Mouse (Mus musculus): ENCODE data around the gene Snrpb2.

Gene Snrpb2

DNA sequence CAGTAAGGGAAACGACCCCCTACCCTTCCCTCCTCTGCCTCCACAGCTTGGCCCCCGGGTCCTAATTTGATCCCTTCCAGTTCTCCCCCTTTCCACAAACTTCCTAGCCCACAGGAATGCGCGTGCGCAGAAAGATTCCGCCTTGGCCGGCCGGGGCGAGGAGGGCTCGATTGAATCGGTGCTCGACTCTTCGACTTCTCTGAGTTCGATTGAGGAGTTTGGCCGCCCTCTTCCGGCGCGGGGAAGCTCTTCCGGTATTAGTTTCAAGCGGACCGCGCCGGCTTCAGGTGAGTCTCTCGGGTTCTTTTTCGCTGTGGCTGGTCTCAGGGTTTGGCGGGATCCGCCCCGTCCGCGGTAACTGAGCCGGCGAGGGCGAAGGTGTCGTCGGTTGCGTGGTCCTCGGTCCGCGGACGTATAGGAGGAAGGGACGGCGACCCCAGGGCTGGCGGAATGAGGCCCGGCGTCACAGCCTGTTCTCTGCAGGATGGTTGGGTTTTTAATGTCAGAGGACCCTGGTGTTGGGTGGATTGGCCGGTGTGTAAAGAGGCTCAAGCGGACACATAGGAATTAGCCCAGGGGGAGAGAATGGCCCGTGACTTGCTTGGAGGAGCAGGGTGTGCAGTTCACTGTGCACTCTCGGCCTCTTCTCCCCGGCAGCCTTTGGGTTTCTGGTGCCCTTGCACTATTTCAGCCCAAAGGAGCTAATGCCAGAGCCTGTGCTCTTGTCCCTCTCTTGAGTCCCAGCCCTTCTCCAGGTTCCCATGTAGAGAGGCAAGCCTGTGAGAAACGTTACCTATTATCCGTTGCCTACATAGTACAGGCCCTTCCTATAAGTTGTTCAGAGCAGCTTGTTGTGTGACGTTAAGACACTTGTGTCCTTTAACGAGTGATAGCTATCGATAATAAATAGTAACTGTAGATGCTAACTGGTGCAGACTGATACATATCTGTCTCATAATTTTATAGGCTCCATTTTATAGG is at the start of gene Snrpb2:
Gene Snrpb2 (plus strand): TSS at position 228 of the 981 bp plus-strand sequence.
- in situ Hi-C loops (cut with MboI, MseI) = no loop called here

DNA sequence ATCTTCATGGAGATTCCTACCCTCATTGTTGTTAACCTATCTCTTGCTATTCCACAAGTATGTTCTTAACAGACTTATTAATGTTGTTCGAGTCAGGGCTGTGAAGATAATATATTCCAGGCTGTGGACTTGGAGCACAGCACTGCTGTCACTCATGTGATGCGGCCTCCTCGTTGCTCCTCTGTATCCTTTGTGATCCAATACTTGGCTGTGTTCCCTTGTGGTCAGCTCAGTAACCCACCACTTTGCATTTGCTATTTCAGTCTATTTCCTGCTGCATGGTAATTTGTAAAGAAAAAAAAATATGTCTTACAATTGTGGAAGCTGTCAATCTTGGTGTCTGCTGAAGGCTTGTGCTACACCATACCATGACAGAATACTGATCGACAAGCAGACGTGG is 49.8 kb upstream of the Snrpb2 start:
- in situ Hi-C loops (cut with MboI, MseI) = no loop called here

DNA sequence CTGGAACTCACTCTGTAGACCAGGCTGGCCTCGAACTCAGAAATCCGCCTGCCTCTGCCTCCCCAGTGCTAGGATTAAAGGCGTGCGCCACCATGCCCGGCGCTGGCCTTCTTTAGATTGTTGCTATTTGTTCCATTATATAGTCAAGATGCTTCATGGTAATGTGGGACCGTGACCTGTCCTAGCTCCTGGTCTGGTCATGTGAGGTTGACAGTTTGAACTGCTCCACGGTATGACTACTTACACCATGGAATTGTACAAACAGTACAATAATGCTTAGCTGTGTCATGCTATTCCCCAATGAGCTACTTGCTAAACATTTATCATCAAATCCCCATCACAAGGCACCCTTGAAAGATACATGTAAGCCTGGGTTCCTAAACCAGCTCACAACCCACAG is 44.8 kb upstream of the Snrpb2 start:
- in situ Hi-C loops (cut with MboI, MseI) = no loop called here

DNA sequence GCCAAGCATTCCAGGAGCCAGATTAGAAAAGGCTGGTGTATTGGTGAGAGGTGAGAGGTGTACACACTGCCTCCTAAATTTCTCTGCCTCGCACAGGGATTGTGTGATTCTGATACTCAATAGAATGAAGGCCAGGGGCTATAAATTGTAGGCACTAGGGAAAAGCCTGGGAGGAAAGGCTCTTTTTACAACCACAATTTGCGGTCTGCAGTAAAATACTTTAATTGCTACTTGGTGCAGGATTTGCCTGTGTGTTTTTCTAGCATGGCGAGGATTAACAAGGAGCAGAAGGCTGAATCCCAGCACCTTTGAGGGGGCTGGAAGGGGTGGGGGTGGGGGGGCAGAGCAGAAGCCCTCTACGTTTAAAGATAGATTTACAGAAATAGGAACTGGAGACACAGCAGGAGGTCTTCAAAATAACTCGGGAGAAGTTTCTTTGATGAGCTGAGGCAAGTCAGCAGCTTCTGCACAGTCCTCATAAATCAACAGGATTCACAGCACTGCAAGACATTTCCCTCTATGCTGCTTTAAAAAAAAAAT is 44.2 kb upstream of the Snrpb2 start:
- in situ Hi-C loops (cut with MboI, MseI) = no loop called here

DNA sequence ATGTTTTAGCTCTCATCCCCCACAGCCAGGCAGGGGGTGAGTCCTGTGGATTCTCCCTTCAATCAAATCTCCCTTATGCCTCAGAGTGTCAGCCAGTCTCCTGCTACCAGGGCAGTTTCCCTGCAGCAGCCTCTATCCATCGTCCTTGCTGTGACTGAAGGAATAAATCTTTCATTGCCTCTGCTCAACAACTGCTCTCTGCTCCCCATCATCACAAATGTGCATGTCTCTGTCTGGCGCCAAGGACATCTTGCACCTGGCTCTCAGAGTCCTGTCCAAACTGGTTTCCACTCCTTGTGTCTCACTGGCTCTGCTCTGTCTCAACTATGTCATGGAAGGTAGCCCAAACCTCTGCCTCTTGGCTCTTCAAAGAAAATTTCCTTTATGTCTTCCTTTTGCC is 43.1 kb upstream of the Snrpb2 start:
- in situ Hi-C loops (cut with MboI, MseI) = no loop called here

DNA sequence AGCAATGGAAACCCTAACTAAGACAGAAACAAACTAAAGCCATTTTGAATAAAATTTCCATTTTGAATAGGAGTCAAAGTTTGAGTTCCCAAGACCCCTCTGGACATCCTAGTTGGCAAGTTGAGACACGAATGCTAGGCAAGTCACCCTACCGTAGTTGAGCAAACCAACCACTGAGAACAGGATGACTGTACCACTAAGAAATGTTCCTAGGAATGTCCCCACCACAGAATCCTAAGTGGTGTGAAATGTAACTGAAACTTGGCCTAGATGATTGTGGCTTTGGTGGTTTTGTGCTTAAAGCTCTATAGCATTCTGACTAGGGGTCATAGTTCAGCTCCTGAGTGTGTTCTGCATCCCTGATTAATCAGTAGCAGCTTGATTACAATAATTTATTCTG is 39.5 kb upstream of the Snrpb2 start:
- in situ Hi-C loops (cut with MboI, MseI) = no loop called here

DNA sequence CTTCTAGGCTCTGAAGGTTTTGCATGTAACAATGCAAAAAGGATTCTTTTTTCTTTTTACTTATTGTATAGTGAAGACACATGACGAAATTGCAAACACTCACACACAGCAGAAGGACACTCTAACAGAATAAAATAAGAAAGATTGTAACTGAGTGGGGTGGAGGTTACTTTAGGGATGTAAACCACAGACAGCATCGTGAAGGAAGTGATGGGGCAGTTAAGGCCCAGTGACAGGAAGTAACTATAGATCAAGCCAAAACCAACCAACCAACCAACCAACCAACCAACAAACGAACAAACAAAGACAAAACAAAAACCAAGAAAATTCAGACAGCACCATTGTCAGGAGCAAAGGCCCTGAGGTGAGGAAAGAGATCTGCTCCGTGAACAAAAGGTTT is 38.6 kb upstream of the Snrpb2 start:
- in situ Hi-C loops (cut with MboI, MseI) = no loop called here

DNA sequence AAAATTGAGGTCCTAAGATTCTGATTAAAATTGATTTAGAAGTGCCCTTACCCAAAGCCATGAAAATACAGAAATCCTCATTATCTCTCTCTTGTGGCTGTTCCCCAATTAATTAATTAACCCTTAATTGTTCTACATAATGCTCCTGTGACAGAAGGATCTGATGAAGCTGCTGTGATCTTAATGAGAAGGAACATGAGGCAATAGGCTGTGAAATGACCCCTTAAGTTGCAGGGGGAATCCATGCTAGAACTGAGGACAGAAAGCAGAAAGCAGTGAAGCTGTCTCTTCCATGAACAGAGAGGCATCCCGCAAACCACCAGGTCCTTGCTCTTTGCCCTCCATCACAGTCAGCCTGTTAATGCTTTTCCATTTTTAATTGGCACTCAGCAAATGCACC is 31.6 kb upstream of the Snrpb2 start:
- in situ Hi-C loops (cut with MboI, MseI) = loop anchor here (10.0 kb wide), 1 partner anchor 614 kb away; no protein-coding TSS in a partner anchor

DNA sequence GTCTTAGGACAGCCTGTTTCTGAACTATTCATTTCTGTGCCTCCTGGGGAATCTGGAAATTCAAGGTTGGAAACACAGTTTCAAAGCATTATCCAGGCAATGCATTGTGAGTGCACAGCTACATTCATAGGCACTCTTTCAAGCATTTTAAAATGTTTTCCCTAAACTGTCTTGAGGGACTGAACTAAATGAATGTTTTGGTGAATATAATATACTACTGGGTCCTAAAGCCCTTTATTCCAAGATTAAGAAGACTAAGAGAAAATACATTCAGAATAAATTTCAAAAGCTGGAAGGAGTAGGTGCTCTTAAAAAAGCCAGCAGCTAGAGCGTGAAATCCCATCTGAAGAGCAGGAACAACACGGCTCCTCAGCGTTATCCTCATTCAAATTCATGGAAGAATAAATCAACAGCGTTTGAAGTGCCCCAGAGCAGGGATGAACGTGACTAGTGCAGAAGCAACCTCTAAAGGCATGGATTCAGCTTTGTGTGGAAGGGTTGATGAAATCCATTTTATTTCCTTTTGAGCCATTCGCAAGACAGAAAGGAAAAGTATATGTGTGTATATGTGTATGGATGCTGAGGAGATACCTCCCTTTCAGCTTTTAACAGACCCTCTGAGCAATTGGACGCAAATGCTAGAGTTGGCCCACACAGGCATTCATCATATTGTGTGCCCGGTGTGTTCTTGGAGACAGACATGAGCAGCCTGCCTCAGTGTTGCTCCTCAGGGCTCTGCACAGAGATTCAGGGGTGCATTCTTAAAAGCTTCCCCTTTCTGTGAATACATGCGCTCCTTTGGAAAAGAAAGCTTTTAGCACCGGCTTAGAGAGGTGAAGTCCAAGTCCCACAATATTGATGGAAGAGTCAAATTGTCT is 30.2 kb upstream of the Snrpb2 start:
- in situ Hi-C loops (cut with MboI, MseI) = loop anchor here (10.0 kb wide), 1 partner anchor 612 kb away; no protein-coding TSS in a partner anchor

DNA sequence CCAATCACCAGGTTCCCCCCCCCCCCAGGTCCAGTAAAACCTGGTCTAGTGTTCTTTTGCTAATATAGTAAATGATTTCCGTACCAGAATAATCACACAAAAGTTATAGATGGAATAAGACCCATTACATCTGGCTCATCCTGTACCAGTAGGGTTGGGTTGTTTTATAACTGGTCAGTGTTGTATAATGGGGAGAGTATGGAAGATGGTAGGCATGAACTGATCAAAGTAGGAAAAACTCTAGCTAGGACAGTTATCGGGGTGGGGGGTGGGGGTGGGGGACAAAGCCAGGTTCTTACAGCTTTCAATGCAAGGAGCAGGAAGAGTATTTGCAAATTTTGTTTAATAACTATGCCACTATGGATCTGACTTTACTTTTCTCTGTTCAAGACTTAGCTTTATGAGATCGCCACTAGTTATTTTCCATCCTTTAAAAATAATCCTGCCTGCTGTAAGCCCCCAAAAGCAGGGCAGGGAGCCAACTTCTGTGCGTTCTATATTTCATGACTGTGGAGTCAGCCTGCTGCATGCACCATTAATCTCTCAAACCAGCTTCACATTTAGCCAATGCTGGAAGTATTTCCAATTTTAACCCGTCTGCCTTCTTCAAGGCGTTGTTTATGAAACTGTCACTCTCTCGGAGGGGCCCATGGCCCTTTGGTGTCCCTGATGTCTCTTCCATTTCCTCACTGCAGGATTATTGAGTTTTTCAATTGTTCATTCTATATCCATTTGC is 28.3 kb upstream of the Snrpb2 start:
- in situ Hi-C loops (cut with MboI, MseI) = loop anchor here (10.0 kb wide), 1 partner anchor 610 kb away; no protein-coding TSS in a partner anchor

DNA sequence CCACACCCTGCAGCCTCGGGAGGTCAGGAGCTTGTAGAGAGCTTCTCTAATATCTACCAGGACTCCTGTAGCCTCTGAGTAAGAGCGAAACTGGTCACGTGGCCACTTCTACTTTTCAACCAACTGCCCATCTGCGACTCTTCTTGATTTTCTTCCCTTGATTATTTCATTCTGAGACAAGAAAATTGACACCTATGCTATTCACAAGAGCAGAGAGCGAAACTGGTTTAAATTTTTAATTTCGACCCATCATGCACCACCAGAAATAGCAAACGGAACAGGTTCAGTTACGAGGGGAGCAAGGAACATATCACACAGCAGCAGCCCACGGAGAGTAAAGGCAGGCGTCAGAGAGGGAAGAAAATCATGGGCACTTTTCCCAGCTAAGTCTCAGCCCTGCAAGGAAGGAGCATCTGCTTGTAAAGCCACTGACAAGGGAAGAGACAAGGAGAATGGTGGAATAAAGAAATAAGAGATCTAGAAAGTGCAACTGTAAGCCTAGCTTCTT is 27.7 kb upstream of the Snrpb2 start:
- in situ Hi-C loops (cut with MboI, MseI) = loop anchor here (10.0 kb wide), 1 partner anchor 610 kb away; no protein-coding TSS in a partner anchor

DNA sequence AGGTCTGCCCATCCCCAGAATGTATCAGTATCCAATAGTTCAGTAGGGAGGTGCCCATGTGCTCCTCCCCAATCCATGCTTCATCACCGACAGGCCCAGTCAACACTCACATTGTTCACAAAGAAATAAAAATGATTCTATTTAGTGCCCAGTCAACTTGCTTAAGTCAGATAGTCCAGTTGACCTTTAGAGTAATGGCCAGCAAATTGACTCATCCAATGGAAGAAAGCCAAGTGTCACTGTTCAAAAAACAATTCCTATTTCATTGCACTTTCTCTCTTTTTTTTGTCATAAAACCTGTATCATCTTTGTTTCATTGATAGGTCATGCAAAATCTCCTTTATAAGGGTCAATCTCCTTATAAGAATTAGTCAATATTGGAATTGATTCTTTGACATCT is 21.2 kb upstream of the Snrpb2 start:
- in situ Hi-C loops (cut with MboI, MseI) = no loop called here

DNA sequence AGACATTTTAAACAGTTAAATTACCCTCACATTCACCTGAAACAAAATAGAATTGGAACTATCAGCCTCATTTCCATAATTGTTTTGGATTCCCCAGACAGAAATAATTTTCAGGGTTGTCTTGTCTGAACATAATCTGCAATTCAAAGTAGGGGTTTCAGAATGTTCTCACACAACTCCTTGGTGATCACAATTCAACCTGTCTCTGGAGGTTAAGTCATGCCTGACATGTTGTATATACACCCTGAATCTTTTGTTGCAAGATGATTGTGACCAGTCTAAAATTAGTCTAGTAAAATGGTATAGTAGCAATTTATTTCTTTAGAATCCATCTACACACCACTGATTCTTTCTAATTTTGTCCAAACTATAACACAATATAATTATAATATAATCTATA is 7.6 kb upstream of the Snrpb2 start:
- in situ Hi-C loops (cut with MboI, MseI) = no loop called here

DNA sequence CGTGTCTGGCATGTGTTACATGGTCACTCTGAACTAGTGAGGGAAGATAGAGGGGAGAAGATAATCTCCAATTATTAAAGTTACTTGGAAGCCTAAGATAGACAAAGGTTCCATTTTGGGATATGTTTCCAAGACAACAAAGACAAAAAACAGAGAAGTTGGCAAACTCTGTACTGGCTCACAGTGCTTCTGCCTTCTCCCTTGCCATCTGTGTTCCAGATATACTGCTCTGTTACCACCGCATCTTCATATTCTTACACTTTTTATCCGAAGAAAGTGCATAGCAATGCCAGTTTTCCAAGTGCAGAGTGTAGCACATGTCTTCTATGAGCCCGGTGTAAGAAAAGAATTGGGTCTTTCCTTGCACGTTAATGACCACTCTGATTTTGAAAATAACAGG is 6.1 kb upstream of the Snrpb2 start:
- in situ Hi-C loops (cut with MboI, MseI) = no loop called here

DNA sequence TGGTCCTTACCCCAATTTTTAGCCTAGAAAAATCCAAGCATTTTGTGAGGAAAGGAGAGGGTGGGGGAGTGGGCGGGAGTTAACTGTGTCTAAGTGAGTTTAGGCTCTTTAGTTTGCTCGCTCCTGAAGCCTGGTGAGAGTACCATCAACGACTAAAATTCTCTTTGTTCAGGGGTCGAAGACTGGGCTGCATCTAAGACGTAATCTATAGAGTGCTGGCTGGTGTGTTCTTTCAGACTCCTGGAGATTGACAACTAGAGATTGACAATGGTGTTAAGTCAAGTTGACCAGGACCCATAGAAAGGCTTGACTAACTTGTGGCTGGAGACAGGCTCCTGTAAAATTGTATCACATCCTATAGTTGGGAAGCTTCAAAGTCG is 417 bp upstream of the Snrpb2 start:
- in situ Hi-C loops (cut with MboI, MseI) = no loop called here

DNA sequence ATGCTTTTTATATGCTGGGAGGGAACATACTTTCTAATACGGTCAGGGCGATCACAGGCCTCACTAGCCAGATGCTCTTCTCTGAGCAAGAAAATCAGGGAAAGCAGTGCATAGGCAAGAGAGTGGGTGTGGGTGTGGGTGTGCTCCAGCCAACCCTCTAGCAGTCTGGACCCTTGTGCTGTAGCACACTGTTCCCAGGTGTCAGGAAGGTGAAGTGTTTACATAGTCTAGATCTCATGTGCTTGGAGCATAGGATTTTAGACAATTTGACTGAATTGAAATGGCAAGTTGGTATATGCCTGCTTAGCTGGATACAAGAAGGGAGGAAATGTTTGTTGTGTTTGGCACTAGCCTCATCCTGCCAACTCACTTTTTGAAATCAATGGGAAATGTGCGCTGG is 3.1 kb downstream of the Snrpb2 start:
- in situ Hi-C loops (cut with MboI, MseI) = loop anchor here (5.0 kb wide), 1 partner anchor 159 kb away; no protein-coding TSS in a partner anchor

DNA sequence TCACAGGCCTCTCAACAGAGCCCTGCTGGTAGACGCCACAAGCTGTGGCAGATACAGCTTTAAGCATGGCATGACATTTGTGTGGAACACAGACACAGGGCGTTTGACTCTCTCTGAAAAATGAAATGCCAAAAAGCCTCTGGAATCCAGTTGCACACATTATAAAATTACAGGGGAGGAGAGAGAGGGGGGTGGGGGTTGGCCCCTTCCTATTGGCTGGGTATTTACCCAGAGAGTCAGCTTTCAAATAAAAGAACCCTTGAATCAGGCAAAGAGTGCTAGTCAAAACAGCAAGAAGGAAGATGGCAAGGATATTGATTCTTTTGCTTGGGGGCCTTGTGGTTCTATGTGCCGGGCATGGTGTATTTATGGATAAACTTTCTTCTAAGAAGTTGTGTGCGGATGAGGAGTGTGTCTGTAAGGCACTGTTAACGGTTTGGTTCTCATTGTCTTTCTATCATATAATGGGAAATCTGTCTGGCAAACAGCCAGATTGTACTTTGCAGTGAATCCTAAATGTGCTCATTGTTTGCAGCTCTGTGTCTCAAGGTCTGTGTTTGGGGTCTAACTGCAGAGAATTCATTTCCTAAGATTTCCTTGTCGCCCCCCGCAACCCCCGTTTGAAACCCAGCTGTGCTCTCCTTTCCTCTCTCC is 15.5 kb downstream of the Snrpb2 start, which contains the start of gene Otor:
Gene Otor (plus strand): TSS at position 276 of the 654 bp plus-strand sequence.
- in situ Hi-C loops (cut with MboI, MseI) = no loop called here

DNA sequence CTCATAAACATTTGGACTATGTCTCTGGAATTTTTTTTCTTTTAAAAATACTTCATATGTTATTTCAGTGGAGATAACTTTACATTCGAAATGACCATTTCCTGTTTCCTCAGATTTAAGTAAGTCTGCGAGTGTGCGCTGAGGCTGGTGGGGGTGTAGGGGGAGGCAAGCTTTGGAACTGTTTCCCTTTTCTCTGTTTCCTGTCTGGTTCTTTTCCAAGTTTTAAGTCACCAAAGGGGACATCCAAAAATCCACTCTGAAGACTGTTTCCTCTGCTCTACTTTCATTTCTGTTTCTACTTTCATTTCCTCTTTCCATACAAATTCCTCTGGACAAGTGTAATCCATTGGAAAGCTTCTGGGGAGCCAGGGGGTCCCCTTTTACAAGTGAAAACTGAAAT is 18.9 kb downstream of the Snrpb2 start:
- in situ Hi-C loops (cut with MboI, MseI) = no loop called here

DNA sequence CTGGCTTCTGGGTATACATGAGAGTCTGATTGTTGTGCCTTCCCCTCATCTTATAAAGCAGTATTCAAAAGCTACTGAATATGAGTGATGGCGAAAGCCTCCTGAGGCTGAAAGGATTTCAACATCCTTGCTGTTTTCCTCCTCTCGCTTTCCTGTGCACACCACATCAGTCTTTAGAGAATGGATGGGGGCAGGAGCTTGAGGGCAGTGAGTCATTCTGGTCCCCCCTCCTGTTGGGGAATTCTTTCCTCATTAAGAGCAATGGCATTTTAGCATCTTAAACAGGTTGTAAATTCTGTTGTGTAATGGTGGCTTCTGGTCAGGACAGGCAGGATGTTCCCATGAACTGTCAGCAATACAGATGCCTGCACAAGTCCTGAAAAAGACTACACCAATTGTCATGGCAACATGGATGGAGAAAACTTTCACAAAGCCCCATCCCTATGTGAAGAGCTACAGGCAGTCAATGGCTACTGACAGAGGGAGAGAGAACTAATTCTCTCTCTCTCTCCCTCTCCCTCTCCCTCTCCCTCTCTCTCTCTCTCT is 22.1 kb downstream of the Snrpb2 start:
- in situ Hi-C loops (cut with MboI, MseI) = no loop called here

DNA sequence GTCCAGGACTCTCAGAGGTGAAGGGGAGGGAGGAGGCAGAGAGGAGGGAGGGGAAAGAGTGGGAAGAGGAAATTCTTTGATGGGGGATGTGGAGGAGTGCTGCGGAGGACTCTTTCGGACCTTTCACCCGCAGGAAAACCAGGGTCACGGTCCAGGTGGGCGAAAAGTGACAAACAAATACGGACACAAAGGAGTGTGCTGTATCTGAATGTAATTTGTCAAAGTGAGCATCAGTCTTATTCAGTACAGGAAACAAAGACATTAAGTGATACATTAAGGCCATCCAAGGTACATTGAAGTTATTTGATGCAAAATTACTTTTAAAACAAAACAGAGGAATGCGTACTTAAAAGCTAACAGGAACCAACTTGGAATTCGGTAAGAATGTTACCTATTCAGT is 27.0 kb downstream of the Snrpb2 start:
- in situ Hi-C loops (cut with MboI, MseI) = no loop called here

Data from regulatory T cell (primary cell).